Mouse (Mus musculus) urinary bladder, postnatal 14 days (tissue): Measurements from ENCODE around the gene Fasn.

Experiments used
- DNase-seq: peaks from one replicate; pipeline ENCODE4 v3.0.0; 2021; ENCODE audit warnings: low spot score

Gene Fasn

DNA sequence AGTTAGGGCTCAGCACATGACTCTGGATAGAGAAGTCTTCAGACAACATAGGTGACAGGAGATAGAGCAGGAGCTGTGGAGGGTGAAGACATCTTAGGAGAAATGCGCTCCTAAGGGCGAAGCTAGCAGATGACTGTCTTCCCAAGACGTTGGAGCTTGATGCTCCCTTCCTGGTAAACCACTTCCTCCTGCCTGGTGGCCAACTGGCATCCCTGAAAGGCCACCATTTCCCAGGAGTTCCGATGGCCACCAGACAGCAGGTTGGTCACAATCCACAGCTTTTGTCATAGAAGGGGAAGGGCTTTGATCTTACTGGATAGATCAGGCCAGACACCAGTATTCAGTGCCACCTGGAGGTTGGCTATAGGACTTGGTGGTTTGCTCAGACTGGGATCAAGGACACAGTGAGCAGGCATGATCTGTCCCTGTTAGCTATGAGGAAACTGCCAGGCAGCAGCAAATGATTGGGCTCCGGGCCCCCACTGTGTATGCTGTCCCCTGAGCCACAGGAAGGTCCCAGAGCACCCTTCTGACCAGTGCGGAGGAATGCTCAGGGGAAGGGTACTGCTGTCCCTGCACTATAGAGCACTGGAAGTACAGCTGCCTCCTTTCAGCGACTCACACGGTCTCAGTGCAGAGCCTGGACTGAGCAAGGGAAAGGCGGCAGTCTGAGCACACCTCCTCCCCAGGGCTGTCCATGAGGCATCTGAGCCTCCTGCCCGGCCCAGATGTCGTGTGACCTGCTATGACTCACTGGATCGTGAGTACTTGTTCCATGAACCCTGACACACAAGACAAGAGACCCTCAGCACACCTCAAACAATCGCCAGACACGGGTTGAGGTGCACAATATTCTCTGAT, 62.3 kb downstream of the Fasn start:
- no peak for DNase-seq

DNA sequence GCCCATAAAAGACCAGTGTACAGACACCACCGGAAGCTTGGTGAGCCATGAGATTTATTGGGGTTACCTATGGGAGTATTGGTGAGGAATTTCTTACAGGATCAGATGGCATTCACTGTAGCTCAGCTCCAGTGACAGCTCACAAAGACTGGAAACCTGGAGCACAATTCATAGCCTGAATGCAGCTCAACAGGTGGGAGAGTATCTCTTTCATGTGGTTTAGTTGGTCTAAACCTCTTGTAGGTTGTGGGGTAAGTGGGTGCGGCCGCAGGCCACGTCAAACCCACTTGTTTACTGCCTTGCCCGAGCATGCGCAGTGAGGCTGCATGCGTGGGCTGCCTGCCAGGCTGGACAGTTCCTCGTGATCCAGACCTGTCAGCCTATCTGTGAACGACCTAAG, 64.1 kb downstream of the Fasn start:
- no peak for DNase-seq
